Mouse (Mus musculus) right cerebral cortex, postnatal 10 days (tissue): Measurements from ENCODE around the gene Ccdc38.
A peak's percentile ranks its signal among the peaks of the same experiment; 100 is the strongest.

Source experiments
- DNase-seq, 2 experiments: peaks; one replicate each; pipeline ENCODE4 v3.0.0; 2021; ENCODE audit warnings: low spot score in 2 of 2

The Ccdc38 gene

DNA sequence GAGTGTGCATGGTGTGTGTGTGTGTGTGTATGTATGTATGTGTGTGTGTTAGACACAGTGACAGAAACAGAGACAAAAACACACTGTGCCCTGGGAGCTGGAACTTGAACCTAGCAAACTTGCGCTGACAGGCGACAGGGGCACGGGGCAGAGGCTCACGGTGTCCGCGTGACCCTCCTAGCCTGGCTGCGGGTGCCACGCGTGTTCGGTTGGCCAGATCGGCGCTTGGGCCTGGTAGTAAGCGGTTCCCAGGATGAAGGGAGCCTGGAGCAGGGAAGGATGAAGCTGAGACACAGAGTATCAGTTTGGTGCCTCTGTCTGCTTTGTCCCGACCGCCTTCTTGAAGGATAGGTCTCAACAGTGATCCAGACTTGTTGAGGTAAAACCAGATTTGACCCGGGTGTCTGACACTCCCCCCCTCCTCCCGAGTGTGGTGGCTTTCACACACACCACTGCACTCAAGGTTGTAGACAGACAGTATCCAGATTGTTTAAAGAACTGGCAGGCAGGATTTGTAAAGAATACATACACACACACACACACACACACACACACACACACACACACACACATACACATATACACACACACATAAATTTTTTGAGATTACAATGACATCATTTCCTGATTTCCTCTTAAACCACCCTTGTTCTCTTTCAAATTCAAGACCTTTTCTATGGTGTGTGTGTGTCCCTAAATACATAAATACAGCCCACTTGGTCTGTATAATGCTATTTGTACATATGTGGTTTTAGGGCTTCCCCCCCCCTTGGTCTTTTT is at the start of gene Ccdc38:
Gene Ccdc38, plus strand, starts transcription at position 202 of the 780 bp plus-strand sequence.
- DNase-seq = no peak

DNA sequence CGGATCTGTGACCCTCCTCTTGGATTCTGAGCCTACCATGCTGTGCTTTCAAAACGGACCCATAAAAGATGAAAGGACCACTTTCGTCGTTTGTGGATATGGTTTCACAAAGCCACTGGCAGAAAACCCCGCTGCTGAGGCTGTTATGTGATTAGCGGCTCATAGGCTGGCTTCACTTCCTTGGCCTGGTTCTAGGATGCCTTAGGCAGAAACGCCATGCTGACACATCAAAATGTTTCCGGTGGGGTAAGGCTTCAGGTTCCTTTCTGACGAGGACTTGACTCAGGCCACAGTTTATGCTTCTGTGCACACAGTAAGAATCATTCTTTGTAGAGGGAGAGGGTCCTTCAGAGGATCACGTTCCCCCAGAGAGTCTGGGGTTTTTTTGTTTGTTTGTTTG is 39.6 kb upstream of the Ccdc38 start:
- DNase-seq = no peak

DNA sequence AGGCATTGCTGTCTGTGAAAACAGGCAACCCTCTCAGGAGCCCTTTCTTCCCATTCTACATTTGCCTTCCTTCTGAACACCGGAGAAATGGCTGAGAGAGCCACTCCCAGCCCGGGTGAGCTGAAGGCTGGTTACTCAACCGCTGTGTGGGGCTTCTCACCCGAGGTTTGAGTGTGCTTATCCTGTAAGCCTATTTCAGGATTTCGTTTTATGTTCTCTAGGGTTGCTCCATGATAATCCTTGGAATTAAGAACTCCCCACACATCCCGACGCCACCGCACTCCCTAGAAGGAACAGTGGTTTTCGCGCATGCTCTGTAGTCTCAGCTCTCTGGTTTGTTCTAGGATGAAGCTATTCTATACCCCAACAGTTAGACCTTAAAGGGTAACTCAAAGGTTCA is 39.1 kb upstream of the Ccdc38 start:
- DNase-seq = no peak

DNA sequence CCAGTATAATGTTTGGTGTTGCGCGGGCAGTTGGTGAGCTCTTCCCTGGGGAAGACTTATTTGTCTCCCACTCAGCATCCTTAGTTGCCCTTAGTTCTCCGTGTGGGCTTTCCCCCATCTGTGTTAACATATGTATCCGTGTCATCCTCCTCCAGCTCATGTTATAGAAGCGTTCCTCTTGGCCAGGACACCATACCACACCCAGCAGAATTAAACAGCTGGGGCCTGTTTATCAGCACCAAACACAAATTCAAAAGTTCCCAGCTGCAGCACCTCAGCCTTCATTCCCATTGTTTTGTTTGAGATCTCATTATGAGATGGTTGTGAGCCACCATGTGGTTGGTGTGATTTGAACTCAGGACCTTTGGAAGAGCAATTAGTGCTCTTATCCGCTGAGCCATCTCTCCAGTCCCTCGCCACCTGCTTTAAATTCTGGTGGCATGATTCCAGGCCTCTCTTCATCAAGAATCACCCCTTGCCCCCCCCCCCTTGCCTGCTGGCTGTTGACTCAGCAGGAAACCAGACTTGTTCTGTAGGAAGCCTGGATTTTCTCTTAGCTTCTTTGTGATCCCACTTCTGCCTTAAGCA is 32.0 kb upstream of the Ccdc38 start:
- no peak for DNase-seq

DNA sequence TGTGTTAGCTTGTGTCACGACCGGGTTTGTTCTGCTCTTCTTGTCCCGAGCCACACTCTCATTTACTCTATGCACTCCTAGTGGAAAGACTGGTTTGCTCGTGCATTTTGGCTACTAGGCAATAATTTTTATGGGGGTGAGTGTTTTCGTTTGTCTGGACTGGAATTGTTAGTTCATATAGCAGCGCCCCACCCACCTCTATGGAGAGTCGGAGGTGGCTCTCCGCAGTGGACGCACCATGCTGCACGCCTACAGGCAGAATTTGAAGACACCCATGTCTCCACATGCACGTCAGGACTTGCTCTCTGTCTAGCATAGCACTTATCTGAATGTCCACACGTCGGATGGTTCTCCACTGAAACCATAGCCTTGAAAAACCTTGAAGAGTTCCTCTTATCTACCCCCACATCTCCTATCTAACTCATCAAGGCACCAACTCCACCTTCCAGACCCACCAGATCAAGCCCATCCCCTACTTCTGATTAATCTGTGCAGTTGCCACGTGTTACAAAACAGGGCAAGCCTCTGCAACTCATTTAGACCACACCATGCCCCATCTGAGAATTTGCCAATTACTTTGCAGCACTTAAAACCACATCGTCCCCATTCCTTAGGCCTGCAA is 30.8 kb upstream of the Ccdc38 start:
- no peak for DNase-seq

DNA sequence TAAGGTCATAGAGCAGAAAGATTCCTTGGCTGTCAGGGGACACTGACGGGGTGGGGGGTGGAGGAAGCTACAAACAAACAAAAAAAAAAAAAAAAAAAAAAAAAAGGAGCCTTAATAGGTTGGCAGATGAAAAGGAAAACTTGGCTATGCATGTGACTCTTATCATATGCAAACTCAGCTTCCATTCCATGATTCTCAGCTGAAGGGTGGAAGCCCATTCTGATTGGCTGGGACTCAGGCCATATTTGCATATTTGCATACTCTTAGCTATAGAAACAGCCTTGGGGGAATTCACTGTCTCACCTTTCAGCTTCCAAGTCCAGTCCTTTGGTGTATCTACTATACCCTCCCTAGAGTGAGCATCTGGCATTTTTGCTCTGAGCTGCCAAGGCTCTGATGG is 25.0 kb upstream of the Ccdc38 start:
- DNase-seq = no peak

DNA sequence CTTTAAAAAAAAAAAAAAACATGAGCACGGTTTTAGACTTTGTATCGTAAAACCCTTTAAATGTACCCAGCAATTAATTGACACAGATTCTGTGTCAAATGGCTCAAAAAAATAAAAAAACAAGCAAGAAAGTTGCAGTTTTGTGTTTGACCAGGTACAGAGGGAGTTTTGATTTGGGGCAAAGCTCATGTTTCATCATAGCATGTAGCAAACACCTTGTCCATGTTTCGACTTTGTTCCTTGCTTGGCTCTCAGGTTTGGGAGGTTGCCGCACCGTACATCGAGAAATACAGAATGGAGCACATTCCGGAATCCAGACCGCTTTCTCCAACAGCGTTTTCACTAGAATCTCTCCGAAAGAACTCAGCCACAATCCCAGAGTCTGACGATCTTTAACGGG is 24.5 kb upstream of the Ccdc38 start:
- DNase-seq = no peak

DNA sequence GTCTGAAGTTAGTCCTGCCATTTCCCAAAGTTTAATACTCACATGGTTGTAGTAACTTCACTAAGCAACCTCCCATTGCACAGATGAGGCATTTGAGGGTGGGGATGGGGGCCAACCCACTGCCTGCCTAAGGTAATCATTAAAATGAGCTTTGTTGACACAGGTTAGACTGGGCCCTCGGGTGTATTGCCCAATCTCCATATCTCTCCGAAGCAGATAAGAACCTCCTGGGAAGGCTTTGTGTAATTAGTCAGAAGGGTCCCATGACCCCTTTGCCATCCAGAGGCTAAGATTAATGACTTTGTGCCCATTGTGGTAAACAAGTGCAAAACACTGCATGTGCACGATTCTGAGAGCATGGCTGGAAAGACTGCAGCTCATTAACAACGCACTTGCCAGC is 22.7 kb upstream of the Ccdc38 start:
- no peak for DNase-seq

DNA sequence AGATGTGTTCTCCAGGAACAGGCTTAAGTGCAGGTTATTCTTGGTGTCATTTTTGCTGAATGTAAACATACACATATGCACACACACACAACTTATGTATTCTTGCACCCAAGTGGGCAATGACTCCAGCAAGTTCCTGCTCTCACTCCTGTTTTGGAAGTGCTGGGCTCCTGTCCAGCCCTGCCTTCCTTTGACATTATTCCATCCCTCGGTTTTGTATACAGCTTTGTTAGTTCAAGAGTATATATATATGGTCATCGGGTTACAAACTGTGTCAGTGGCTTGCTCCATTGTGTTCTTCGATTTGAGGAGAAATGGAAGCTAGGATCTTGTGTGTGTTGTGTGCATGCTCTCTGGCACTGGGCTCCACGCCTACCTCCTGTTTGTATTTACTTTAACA is 22.2 kb upstream of the Ccdc38 start:
- DNase-seq = no peak

DNA sequence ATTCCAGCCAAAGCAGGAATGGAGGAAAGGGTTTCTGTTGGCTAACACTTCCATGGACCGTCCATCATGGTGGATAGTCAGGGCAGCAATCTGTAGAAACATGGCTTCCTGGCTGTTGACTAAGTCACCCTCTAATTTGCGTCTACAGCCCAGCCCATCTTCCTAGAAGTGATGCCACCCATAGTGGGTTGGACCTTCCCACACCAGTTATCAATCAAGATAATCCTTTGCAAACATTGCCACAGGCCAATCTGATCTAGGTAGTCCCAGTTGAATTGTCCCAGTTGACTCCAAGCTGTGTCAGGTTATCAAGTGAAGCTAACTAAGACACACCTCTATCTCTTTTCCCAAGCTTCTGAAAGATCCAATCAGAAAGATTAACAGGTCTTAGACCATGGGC is 21.8 kb upstream of the Ccdc38 start:
- DNase-seq = no peak

DNA sequence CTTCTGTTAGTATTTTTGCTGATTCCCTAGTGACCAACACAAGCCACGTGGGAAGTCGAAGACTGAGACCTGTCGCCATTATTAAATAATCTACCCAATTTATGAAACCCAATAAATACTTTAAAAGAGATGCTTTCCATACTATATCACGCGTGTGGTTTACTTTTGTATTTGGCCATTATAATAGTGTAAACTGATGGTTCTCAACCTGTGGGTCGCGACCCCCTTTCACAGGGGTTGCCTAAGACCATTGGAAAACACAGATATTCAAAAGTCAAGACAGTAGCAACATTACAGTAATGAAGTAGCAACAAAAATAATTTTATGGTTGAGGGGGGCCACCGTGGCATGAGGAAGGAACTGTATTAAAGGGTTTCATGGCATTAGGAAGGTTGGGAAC is 21.3 kb upstream of the Ccdc38 start:
- DNase-seq = no peak

DNA sequence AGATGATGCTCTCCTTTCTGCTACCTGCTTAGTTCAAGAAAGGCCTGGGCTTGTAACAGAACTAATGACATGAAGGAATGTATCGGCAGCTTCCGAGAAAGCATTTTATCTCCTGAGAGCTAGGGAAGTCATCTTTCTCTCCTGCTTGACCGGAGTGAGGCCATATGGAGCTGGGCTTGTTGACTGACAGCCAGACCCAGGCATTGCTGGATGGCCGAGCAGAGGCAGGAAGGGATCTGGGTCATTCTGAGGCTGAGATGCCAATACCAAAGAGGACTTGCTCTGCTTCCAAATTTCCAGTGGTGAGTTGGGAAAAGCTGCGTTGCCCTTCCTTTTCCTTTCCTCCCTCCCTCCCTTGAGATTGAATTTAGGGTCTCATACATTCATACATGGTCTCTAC is 20.7 kb upstream of the Ccdc38 start:
- DNase-seq = no peak

DNA sequence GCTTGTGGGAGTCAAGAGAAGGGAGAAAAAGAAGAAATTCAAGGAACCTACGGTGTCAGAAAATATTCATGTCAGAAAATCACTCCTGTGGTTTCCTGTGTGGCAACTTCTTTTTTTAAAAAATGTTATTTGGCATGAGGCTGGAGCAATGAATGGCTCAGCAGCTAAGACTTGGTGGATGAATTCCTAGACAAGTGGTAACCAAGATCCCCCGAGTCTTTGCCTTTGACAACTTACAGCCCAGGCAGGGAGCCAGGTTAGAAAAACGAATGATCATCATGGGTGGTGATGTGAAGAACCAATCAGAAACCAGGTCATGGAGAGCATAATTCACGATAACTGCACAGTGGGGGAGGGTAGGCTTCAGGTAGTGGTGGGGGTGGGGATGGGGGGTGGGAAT is 19.4 kb upstream of the Ccdc38 start:
- DNase-seq = no peak

DNA sequence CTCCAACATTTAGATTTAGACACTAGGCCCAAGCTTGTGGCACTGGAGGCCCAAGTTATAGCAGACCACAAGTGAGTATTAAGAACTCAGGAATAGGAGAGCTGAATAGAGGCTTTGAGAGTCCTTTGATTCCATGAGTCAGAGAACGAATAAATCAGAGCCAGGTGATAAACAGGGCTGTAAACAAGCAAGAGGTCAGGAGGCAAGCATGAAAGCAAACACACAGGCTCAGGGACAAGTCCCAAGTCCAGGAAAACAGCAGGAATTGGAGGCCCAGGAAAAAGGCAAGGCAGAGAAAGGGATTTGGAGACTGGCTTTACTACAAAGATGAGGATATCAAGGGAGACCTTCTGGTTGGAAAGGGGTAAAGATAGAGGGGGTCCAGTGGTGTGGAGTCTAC is 15.1 kb upstream of the Ccdc38 start:
- no peak for DNase-seq

DNA sequence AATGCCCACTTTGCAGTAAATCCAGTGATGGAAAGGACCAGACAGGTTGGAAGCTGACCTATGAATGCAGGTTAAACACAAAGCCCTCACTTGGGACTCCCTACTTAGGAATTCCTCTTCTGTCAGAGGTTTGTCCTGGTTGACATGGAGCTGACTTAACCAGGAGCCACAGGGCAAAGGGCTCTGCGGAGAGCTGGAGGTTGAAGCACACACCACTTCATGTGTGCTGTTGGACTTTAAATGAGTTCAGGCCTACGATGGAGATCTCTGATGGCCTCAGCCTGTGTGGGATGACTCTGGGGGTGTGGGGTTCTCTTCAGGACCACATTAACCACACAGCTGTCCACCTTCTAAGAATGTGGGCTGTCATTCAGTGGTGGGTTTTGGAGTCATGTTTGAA is 2.1 kb upstream of the Ccdc38 start:
- DNase-seq = no peak

DNA sequence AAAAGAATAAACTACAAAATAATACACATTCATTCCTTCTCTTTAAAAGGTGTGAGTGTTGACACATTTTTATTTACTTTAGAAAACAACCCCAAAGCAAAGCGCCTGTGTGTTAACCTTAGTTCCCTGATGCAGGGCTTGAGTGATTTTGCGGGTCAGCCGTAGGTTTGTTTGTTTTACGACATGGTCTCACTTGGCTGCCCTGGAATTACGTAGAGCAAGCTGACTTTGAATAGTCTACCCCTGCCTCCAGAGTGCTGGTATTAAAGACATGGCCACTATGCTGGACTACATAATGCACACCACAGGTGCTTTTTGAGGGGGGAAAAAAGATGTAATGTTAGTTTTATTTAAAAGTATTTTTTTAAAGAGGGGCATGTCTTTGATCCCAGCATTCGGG is 1.6 kb upstream of the Ccdc38 start:
- no peak for DNase-seq

DNA sequence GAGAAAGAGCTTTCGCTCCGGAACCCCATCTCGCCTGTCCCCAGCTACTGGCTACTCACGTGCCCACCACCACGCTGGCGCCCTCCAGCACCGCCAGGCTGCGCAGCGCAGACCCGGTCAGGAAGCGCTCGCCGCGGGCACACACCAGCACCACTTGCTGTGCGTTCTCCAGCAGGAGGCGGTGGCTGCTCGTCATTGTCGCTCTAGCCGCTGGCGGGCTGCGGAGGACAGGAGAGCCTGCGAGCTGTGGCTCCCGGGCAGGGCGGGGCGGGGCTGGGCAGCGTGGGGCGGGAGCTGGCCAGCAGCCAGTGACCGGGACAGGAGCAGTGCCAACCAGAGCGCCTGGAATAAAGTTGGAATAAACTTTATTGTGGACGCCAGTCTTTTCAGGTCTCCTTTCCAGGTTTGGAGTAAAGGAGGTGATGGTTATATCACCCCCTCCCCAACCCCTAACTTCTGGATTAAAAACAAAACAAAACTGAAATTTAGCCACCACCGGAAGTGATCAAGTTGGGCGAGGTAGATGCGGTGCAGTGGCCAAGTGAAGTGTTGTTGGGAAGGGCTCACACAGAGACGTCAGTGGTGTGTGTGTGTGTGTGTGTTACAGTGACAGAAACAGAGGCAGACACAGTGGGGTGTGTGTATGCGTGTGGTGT is 529 bp upstream of the Ccdc38 start, which contains the start of gene Amdhd1:
Gene Amdhd1, minus strand, starts transcription at position 259 of the 656 bp plus-strand sequence.
- peak; percentile 77 to 80 for DNase-seq

DNA sequence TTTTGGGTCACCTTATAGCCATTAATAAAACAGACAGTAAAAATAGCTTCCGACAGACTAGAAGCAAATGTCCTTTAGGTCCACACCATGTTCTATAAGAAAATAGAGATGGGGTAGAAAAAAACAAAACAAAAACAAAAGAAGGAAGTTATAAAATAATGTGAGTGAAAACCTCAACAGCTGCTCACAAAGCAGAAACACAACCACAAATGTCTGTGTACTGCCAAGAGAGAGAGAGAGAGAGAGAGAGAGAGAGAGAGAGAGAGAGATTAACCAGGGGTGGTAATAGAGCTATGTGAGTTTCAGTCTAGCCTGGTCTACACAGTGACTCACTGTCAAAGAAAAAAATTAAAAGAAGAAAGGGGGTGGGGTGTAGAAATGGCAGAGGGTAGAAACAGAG is 1.2 kb downstream of the Ccdc38 start:
- DNase-seq = no peak

DNA sequence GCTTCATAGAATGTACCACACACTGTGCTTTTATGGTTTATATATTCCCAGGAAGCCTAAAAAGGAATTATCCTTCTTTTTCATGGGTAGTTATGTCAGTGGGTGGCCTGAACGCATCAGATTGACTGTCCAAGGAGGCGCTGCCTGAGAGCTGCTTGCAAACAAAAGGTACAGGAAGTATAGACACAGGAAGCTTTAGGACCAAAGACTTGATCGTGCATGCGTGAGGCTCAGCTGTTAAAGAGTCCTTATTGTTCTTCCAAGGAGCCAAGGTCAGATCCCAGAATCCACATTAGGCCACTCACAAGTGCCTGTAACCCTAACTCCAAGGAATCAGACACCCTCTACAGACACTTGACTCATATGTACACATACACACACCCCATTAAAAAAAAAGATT is 1.9 kb downstream of the Ccdc38 start:
- no peak for DNase-seq

DNA sequence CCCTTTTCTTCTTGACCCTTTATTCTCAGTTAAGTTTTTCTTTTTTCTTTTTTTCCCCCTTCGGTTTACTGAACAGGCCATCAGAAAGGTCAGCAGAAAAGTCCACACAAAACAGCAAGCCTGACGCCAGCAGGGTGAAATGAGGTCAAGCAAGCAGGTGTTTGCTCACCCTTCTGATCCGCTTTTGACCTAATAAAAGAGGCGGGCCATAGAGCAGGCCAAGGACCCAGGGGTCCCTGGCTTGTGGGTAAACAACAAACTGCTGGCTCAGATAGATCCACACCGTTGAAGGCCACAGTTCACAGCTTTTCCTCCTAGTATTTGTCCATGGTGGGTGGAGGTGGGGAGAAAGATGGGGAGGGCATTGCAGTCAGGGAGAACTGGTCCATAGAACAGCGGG is 2.7 kb downstream of the Ccdc38 start:
- no peak for DNase-seq

DNA sequence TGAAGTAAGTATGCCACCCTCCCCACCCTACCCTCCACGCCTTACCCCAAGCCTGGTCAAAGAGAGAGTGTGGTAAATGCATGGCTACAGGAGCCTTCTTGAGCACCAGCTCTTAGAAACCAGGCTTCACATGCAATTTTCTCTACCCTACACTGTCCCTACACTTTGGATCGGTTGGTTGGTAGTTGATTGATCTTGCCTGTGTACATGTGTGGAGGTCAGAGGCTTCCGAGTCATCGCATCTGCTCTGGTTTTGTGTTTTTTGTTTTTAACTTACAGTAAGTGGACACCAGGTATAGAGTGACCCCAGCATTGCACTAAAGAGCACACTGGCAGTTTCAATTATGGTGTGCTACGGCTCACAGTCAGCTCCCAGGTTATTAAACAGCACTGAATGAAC is 3.7 kb downstream of the Ccdc38 start:
- DNase-seq = no peak

DNA sequence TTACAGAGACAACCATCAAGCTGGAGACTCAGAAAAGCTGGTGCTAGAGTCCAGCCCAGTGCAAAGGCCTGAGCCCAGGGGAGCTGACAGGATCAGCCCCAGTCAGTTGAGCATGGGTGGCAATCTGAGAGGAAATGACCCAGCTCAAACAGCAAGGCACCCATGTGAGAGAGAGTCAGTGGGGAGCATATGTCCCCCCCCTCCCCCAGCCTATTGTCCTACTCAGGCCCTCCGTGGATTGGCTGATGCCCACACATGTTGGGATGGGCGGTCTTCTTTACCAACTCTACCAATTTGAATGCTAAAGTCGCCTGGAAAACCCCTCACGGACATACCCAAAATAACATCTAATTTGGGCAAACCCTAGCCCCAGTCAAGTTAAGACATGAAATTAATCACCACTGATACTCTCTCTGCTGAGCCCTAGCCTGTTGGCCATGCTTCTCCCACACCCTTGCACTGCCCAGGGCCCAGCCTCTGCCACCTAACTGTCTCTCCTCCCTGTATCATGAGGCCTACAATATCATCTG is 7.4 kb downstream of the Ccdc38 start:
- DNase-seq = no peak
